Mouse (Mus musculus) heart, adult 18-20 months (tissue): ENCODE results near the gene Scamp2. TPM values are rescaled to one million over a fixed set of nuclear protein-coding genes. Genes with fewer than 3 reads are reported as not detected.

ENCODE experiments used
- DNase-seq, 2 experiments: peaks; one replicate each; pipeline ENCODE4 v3.0.0; 2021 to 2022; ENCODE audit warnings: mixed read lengths in 1 of 2
- total RNA-seq, 2 experiments: library from RNA; stranded (reverse); gene quantifications; 2 replicates each; pipeline ENCODE4 v1.2.3; 2021

Gene Scamp2
- total RNA-seq, 2 experiments from 2014 or later: 24.2 to 28.5 TPM

DNA sequence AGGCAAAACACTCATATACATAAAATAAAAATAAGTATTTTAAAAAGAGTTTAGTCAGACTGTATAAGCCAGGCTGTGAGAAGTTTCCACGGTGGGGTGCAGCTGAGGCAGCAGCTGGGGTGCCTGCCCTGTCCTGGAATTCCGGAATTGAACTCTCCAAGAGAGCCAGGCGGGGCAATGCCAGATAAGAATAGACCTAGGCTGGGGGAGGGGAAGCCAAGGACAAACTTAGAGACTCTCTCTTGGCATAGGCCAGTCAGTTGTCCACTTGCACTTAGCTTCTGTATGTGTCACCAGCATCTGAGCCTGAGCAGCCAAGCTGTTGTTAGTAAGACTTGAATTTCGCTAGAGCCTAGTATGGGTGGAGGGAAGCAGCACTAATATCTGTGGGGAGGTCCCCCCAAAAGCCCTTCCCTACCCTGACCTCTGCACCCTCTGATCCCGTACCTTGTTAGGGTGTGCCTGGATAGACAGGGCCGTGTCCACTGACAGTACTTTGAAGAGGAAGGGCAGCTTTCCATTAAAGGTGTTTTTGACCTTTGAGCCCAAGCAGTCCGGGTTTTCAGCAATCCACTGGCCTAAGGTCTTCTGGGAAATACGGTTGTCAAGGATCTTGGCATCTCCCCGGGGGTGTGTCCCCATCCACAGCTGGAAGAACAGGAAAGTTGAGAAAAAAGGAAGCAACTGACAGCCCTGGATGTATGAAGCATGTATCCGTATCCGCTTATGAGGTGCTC lies 10.4 kb upstream of the Scamp2 start:
- DNase-seq: peak; percentile 79 to 85

DNA sequence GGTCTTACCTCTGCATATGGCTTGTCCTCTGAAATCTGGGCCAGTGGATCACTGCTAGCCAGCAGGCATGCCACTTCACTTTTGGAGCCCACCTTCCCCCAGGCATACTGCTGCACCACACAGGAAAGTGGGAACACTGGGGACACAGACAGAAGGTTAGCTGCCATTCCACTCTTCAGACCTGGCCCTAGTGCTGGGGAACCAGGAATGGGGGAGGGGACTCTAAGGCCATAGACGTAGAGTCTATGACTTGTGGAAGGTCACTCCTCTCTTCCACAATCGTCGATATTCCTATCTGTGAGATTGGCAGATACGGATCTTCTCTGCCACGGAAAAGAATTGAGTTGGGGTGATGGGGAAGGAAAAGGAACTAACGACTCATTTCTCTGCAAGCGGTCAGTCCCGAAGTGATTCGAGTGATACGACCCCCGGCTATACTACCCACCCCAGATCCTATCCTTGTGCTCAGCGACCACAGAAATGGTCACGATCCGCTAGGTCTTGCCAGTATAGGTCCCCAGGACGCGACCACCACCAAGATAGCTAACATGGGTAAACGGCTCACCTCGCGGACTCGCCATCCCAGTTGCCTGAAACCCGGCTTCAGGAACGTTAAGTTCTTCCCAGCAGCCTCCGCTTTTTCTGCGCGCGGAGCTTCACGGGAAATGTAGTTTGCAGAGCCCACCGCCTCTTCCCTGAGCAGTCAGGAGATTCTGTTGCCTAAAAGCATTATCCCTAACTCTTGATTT lies 8.4 kb upstream of the Scamp2 start, which contains the start of gene Mpi:
Mpi (minus strand) TSS at position 625 of the 749 bp plus-strand sequence.
- DNase-seq: peak; percentile 74 to 86

DNA sequence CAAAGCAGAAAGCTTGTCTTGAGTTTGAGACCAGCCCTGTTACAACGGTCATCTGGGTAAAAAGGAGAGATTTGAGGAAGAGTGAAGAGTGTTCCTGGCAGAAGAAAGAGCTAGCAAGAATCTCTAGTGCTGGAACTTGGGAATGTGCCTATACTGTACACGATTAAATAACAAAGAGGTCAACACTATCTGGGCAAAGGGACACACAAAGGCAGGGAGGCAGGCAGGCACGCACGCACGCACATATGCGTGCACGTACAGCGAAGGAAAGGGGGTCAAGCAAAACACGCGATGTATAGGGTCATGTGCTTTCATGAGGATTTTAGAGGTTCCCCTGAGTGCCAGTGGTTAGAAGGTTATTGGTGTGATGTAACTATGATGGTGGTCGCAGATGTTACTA lies 7.6 kb upstream of the Scamp2 start:
- no peak for DNase-seq

DNA sequence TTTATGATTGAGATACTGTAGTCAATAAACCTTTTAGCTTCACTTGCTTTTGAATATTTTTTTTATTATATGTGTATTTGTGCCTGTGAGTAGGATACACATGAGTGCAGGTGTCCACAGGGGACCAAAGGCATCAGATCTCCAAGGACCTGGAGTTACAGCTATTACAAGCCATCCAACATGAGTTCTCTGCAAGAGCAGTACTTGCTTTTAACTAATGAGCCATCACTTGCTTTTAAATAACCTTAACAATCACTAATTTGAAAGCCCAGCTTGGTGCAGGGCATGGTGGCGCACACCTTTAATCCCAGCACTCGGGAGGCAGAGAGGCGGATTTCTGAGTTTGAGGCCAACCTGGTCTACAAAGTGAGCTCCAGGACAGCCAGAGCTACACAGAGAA lies 6.0 kb upstream of the Scamp2 start:
- DNase-seq: no peak

GRCm38 (mm10) chr9:57557215-57557614 lies 3.5 kb upstream of the Scamp2 start:
- DNase-seq: no peak

DNA sequence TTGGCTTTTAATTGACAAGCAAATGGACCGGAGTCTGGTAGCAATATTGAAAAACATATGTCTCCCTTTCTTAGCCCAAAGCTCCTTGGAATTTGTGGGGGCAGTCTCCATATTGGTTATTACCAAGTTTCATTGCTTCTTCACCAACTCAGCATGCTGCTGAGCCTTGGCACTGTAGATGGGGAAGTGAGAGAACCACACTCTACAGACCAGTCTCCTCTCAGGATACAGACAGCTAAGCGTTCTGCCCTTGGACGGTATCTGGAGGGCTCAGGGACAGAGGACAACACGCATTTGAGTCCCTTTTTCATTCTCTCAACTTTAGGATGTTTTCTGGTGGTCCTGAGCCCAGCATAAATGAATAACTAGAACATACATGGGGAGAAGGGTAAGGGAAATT lies 2.1 kb upstream of the Scamp2 start:
- no peak for DNase-seq

GRCm38 (mm10) chr9:57559568-57559967 lies 1.2 kb upstream of the Scamp2 start:
- no peak for DNase-seq

DNA sequence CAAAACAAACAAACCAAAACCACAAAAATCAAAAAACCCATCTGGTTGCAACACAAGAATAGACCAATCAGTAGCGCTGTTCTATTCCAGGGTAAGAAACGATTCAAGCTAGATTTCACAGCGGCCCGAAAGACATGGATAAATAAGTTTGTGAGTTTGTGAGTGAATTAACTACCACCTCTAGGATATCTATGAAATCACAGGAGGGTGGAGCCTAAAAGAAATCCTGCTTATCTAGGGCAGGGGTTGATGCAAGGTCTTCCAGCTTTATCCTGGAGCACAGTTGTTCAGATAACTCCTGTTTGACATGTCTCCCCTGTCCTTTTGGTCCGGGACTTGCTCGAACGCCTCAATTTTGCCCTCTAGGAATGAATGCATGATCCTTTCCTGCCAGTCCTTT lies 480 bp upstream of the Scamp2 start:
- no peak for DNase-seq

DNA sequence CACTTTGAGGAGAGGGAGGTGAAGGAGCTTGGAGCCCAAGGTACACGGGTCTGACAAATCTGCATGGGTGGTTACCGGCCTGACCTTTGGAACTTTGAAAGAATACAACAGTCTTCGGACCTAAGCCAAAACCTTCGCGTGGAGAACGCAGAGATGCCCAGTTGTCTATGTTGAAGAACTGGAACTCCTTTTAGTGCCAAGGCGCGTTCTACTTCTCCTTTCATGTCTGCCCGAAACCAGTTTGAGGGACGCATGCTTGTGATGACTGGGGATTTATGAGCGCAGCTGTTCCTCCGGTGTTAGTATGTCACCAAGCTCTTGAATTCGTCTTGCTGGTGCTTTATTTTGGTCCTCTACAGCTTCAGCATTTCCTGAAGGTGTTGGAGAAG lies 962 bp downstream of the Scamp2 start:
- peak in 1 of 2 experiments; percentile 49 for DNase-seq

GRCm38 (mm10) chr9:57562896-57563372 lies 2.2 kb downstream of the Scamp2 start:
- DNase-seq: peak; percentile 72 to 81

GRCm38 (mm10) chr9:57564609-57565008 lies 3.9 kb downstream of the Scamp2 start:
- no peak for DNase-seq

- DNase-seq: peak; percentile 64 to 70
Measured at GRCm38 (mm10) chr9:57565741-57566221, 5.0 kb downstream of the Scamp2 start.

GRCm38 (mm10) chr9:57566846-57567245 lies 6.1 kb downstream of the Scamp2 start:
- no peak for DNase-seq

GRCm38 (mm10) chr9:57568500-57568899 lies 7.8 kb downstream of the Scamp2 start:
- DNase-seq: no peak

- no peak for DNase-seq
Measured at GRCm38 (mm10) chr9:57574397-57574796, 13.7 kb downstream of the Scamp2 start.

GRCm38 (mm10) chr9:57575577-57575976 lies 14.8 kb downstream of the Scamp2 start:
- DNase-seq: no peak

- DNase-seq: no peak
Measured at GRCm38 (mm10) chr9:57577144-57577849, 16.6 kb downstream of the Scamp2 start.

GRCm38 (mm10) chr9:57584991-57585390 lies 24.2 kb downstream of the Scamp2 start:
- no peak for DNase-seq

GRCm38 (mm10) chr9:57589224-57590126 lies 28.7 kb downstream of the Scamp2 start, which contains the start of gene Ulk3:
Ulk3 (plus strand) TSS chr9:57589452.
- peak; percentile 85 to 90 for DNase-seq

GRCm38 (mm10) chr9:57590726-57591125 lies 30.0 kb downstream of the Scamp2 start:
- DNase-seq: no peak

GRCm38 (mm10) chr9:57593454-57594173 lies 32.9 kb downstream of the Scamp2 start:
- DNase-seq: no peak
